Mouse (Mus musculus) adrenal gland, postnatal 36 days (tissue): ENCODE data around the gene Dnajb13. TPM values are rescaled to one million over a fixed set of nuclear protein-coding genes. Genes with fewer than 3 reads are reported as not detected.

Source experiments
- DNase-seq, 2 experiments: peaks; one replicate each; pipeline ENCODE4 v3.0.0; 2021; ENCODE audit warnings: mixed read lengths in 1 of 2
- total RNA-seq, 2 experiments: library from RNA; stranded (reverse); gene quantifications; 2 replicates each; pipeline ENCODE4 v1.2.3; 2021

The Dnajb13 gene
- total RNA-seq, 2 experiments from 2014 or later, result 0.33 TPM; not detected in 1

DNA sequence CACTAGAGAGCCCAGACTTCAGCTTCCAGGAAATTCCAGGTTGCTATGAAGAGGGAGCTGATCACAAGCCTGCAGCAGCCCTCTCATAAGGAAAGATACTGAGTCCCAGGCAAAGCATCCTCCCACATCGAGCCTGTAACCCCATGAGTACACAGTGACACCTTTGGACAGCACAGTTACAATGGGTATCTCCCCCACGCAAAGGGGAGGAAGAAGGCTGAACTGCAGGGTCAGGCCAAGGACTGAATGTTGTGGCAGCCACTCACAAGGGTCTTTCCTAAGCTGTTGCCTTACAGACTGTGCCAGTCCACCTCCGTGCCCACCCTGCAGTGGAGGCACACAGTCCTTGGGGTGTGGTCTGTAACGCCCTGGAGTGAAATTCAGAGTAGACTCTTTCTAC lies 8.3 kb downstream of the Dnajb13 start:
- no peak for DNase-seq

DNA sequence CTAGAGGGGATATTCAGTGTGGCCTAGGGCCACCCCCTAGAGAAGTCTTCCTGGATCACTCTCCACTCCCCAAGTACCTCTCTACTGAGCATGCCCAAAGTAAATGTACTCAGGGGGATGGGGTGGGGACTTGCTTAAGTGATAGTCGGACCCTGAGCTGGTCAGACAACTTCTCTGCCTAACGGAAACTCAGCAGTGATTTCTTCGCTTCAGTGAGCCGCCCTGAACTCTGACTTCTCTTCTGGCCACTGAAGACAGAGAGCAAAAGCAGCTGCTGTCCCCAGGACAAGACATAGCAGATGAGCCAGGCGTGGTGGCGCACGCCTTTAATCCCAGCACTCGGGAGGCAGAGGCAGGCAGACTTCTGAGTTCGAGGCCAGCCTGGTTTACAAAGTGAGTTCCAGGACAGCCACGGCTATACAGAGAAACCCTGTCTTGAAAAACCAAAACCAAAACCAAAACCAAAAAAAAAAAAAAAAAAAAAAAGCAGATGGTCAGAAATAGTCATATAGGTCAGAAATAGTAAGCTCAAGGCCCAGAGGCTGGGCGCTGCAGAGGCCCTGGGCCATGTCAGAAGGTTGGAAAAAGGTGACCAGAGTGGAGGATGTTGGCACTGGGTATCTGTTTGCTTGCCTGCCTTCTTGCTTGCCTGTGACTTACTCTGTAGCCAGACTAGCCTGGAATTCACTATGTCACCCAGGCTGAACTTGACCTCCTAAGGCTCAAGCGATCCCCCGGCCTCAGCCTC lies 9.8 kb downstream of the Dnajb13 start:
- DNase-seq, result no peak

DNA sequence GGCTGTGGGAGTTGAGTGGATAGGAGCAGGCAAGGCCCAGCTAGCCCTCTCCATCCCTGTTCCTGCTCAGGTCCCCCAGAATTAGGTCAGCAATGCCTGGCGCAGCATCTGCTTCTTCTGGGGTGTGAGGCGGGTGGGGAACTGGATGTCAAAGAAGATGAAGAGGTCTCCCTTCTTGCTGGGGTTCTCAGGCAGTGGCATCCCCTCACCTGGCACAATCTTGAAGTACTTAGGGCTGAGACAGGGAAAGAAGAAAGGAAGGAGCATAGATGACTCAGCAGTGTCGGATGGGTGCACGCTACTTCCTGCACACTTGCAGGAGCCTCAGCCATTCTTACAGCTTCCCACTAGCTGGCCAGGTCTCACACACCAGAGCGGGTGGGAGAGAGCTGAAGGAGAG lies 11.7 kb downstream of the Dnajb13 start:
- no peak for DNase-seq

DNA sequence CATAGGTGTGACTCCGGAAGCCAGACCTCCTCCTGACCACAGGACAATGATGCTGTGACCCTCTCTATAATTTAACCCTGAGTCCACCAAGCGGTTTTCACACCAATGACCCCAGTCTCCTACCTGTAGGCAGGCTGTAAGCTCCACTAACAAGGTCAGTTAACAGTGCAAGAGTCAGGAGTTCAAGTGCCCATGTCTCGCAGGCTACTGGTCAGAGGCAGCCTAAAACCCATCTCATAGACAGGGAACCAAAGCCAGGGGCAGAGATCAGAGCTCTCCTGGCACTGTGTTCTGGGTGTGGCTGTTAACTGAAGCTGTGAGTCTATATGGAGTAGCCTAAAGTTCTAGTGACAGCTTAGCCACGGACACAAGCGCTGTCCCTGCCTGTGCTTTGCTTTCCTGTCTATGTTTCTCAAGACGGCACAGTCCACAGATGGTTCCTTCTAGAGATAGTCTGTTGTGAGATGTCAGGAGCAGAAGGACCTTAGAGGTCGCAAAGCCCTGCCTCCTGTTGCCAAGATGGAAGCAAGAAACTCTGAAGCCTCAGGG lies 12.3 kb downstream of the Dnajb13 start:
- no peak for DNase-seq

DNA sequence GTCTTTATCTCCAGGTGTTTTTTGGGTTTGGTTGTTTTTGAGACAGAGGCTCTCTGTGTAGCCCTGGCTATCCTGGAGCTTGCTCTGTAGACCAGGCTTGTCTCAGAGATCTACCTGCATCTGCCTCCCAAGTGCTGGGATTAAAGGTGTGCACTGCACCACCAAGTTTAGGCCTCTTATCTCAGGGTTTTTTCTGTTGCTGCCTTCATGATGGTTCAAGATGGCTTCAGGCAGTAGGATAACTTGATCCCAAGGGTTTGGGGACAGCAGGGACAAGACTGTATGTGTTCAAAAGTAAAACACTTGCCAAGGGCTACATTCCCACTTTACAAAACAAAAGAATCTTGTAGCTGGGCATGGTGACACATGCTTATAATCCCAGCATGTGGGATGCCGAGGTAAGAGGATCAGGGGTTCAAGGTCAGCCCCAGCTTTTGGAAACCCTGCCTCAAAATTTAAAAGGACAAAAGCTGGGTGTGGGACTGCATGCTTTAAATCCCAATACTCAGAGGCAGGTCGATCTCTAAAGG lies 12.9 kb downstream of the Dnajb13 start:
- DNase-seq, result no peak

DNA sequence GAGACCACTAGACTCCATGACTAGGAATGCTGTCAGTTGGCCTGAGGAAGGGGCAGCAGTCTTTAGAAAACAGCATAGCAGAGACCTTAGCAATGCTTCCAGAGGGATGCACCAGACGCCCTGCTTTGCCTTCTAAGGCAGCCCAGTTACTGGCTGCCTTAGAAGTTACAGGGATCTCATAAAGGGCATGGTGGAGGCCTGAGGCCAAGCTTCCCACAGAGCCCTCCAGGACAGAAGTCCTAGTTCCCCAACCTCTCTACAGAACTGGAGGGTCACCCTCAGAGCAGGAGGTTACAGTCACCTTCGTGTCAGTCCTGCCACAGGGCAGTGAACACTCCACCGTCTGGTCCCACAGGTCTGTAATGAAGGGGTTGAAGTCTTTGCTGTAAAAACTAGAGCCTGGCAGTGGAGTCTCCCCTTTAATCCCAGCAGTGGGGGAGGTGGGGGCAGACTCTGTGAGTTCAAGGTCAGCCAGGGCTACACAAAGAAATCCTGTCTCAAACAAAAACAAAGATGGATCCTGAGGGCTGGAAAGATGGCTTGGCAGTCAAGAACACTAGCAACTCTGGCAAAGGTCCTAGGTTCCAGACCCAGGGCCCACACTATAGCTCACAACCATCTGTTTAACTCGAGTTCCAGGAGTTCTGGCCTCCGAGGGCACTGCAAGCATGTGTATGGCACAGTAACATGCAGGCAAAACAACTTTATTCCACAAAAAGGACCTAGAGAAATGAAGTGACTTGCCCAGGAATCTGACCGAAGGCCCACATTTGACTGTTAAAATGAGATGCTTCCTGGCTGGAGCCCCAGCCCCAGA lies 13.5 kb downstream of the Dnajb13 start:
- DNase-seq, result no peak

DNA sequence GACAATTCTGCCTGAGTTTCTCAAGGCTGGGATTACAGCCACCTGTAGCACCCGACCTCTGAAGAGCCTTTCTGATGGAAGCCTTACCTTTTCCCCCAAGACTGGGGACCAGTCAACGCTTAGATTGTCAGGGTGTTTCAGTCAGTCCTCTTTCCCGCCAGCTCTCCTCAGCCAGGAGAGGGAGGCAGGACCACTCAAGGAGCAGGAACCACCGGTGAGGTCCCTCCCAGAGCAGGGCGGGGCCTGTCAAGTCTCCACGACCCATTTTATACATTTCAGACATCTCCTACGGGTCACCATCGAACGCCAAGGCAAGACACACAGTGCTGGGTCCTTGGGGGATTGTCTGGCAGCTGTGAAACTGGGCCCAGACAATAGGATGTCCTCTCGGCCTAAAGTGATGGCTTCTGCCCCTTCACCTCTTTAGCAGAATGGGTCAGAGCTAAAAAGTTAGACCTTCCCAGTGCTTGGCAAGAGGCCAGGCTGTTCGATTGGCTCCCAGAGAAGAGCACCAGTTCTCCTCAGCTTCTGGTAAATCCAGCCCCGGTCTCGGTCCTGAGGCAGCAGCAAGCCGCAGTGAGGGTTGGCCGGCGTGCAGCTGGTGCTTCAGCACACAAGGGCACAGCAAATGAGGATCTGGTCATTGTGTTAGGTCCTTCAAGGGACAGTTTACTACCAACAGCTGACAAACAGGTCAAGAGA lies 14.3 kb downstream of the Dnajb13 start:
- peak in 1 of 2 experiments; percentile 34 for DNase-seq

DNA sequence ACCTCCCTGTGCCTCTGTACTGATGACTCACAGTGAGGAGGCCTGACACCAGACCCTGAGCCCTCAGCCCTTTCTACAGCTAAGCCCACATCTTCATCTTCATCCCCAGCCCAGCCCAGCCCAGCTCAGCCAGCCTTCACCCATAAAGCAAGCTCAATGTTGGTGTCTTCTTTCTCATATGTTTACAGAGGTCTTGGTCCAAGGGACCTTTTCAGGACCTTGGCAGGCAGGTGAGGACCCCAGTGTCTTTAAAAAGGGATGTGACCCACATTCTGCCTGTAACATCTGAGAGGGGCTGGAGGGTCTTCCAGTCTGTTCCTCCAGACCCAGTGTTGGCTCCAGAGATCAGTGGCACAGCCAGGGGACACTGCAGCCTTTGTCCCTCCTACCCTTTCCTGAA lies 15.3 kb downstream of the Dnajb13 start:
- DNase-seq, result no peak

DNA sequence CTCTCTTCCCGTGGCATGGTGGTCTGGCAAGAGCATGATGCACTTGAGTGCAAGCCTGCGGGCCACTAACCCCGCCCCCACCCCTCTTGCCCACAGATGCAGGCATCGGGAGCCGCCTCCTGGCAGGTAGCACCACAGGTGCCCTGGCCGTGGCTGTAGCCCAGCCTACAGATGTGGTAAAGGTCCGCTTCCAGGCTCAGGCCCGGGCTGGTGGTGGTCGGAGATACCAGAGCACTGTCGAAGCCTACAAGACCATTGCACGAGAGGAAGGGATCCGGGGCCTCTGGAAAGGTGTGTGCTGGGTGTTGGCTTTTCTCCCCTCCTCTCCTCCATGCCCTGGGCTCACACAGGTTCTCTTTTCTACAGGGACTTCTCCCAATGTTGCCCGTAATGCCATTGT lies 16.8 kb downstream of the Dnajb13 start:
- DNase-seq, result no peak

DNA sequence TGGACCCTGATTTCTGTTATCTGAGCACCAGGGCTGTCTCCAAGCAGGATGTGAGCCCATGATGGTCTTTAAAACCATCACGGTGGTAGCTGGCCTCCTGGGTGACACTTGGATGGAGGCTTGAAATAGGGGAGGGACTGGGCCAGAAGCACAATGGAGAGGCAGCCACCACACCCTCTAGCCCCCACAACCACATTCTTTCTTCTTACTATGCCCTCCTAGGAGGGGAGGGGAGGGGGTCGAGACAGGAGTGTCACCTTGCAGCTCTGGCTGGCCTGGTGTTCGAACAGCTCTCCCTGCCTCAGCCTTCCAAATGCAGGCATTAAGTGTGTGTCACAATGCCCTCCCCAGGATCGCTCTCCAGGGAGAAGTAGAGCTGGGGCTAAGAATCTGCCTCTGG lies 17.4 kb downstream of the Dnajb13 start:
- no peak for DNase-seq

DNA sequence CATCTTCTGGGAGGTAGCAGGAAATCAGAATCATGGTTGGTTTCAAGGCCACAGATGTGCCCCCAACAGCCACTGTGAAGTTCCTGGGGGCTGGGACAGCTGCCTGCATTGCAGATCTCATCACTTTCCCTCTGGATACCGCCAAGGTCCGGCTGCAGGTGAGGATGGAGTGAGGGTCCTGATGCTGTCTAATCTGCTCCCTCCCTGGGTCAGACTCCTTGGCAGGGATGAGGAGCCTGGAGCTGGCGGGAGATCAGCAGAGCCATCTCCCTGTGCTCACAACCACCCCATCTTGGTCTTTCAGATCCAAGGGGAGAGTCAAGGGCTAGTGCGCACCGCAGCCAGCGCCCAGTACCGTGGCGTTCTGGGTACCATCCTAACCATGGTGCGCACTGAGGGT lies 18.0 kb downstream of the Dnajb13 start:
- DNase-seq, result no peak

DNA sequence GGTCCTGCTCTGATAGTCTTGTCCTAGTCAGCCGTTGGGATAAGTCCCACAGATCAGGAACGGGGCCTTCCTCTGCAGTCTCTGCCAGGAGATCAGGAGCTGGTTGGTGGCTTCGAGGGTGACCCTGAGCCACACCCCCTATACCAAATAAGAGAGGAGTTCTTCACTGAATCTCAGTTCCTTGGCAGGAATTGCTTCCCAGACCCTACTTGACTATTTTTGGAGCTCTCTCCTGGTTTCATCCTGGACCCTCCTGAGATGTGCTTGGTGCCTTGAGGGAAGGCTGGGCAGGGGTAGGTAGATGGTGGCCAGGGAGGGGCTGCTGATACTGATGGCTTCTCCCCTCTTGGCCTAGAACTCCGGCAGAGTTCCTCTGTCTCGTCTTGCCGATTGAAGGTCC lies 18.4 kb downstream of the Dnajb13 start:
- no peak for DNase-seq

DNA sequence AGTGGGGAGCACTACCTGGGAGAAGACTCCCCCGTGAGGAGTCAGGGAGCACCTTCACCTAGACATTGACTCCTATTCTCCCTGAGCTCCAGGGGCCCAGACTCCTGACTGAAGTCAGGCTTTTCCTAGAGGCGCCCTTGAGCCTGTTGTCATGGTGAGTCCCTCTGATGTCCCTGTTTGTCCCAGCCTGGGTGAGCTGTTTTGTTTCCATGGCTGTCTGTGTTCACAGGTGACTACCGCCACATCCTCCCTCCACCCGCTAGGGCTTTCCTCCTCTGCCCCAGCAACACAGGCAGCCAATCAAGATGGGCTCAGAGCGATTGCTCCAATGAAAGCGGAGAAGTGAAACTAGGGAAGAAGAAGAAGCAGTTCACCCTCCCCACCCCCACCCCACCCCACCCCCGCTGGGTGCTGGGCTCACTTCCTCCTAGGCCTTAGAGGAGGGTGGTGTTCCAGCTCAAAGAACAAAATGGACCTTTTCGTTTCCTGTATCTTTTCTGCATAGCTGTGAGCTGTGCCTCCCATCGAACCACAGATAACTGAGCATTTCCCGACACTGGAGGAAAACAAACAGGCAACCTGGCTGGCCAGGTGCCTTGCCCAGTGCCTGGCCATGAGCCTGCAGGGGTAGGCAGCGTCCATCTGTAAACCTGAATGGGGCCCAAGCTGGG lies 19.0 kb downstream of the Dnajb13 start:
- DNase-seq, result peak; percentile 75 to 78

DNA sequence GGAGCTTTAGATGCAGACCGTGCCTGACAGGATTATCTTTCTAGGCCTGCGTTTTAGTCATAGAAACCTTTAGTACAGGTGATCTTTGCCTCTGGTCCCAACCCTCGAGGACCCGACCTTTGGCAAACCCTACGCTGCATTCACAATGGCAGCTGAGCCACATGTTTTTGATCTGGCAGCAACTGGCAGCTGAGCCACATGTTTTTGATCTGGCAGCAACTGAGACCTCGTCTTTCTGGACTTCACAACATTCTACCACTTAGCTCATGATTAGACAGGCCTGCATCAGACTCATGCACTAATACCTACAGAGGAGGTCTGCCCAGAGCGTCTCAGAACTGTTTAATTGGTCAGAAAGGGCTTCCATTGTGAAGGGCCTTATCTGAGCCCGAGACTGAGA lies 19.7 kb downstream of the Dnajb13 start:
- no peak for DNase-seq

DNA sequence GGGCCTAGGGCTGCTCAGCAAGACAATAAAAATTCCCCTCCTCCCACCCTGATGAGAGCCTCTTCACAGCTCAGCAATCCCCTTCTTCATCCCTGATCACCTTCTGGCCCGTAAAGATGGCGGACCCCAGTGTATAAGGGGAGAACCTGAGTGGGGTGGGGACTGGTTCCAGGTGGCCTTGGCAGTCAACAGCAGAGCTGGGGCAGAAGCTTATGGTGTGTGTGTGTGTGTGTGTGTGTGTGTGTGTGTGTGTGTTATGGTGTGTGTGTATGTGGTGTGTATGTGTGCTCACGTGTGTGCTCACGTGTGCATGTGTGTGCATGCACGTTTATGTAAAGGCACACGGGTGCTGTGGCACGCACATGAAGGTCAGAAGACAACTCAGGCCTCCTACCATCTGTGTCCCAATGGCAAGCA lies 20.3 kb downstream of the Dnajb13 start:
- DNase-seq, result no peak

DNA sequence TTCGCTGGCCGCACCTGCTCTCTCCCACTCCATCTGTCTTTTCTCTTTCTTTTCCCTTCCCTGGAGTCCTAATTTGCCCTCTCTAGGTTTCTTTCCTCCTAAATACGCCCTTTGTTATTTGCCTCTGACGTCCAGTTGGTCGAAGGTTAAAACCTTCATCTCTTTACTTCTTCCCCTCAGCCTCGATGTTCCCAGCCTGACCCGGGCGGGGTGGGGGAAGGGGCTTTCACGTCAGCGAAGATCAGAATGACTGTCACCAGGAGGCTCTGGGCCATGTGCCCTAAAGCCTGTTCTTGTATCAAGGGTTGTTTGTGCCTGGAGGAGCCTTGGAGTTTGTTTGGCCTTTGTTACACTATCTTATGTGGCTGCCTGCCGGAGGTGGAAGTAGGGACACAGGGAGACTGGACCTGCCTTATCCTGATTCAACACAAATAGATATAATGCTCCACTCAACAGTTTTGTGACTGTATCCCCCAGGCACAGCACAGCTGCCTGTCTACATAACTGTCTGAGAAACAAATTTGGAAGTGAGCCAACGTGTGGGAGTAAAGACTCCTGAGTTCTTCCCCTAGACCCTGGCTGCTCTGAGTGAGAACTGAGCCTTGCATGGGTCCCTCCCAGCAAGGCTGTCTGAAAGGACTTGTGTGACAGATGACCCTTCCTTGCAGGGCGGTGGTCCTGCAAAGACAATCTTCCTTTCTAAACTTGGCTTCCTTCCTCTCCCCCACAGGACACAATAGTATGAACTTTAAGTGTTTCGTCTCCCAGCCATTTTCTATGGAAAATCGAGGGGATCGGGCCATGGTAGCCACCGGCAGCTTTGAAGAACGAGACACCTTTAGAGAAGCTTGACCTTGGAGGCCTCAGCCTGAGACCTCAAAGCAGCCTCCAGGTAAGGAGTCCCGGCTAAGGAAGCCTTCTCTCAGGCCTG lies 21.0 kb downstream of the Dnajb13 start:
- peak in 1 of 2 experiments; percentile 55 for DNase-seq

DNA sequence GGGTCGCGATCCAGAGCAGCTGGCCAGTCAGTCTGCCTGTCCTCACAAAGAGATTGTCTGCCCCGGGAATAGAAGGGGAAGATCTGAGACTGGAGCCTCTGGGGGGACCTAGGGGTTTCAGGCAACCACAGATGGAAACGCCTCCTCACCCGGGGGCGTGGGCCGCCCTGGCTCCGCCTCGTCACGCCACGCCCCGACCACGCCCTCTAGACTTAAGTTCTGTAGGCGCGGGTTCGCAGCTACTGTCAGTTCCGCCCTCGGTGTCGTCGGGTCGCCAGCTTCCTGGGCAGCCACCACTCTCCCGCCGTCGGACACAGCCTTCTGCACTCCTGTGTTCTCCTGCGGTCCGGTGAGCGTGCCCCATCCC lies 21.7 kb downstream of the Dnajb13 start, which contains the start of gene Ucp2:
Gene Ucp2 (plus strand): TSS at position 221 of the 367 bp plus-strand sequence.
- DNase-seq, result peak; percentile 87 to 91

DNA sequence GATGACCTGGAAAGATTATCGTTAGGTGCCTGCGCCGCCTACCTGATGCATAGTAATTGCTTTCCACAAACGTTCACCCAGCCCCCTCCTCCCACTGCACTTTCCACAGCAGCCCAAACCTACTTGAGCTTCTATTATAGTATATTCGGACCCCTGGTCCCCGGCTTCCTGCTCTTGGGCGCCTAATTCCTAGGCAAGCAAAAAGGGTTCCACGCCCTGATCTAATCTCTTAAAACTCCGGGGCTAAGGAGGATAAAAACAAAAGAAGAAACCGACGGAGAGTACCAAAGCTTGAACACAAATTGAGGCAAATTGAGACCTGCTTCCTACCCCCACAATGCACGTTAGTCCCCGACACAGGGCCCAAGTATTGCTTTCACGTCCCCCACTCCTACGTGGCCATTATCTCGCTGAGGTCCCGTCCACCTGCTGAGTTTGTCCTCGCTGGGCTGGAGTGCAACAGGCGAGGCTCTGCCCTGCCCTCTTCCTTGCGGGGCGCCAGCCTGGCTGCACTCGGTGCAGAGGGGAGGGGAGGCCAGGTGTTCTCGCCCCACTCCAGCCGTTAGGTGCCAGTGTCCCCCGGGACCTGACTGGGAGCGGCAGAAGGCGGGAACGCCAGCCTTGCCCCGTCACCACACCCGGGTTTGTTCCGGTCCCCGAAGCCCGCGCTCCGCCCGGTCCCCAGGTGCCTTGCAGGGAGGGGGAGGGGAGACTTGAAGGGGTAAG lies 22.2 kb downstream of the Dnajb13 start:
- DNase-seq, result peak in 1 of 2 experiments; percentile 65

DNA sequence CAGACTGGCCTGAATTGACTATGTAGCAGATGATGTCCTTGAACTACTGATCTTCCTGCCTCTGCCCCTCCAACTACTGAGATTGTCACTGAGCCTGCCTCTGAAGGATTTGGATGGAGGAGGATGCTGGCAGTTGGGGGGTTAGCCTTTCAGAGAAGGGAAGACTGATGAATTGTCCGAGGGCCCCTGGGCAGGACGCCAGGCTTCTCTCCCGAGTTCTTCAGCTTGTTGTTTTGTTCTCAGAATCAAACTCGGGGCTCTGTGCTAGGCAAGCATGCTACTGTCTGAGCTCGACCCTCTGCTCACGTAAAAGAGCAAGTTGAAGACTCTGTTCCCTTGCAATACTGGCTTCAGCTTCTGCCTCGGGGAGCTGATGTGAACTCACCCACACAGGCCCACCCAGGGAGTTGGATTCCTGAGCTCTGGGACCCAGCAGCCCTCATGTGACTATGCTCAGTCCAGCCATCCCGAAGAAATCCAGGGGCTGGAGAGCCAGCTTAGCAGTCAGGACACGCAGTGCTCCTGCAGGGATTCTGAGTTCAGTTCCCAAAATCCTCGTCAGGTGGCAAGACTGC lies 26.2 kb downstream of the Dnajb13 start:
- peak; percentile 39 to 53 for DNase-seq
